Mouse (Mus musculus) C2C12 (cell line): Measurements from ENCODE around the gene Olfr553.

Experiments used
- CEBPB ChIP-seq: IDR thresholded peaks from one replicate; pipeline ENCODE4 v1.6.1; 2011; ENCODE audit warnings: low read depth, mild to moderate bottlenecking, control low read depth, moderate library complexity
- CTCF ChIP-seq: IDR thresholded peaks from one replicate; pipeline ENCODE4 v1.5.1; 2011; ENCODE audit not compliant: control insufficient read depth, insufficient read depth, insufficient read length
- MAX ChIP-seq: IDR thresholded peaks from one replicate; pipeline ENCODE4 v1.6.1; 2011; ENCODE audit warnings: mild to moderate bottlenecking, control low read depth
- MYOD1 ChIP-seq: IDR thresholded peaks from one replicate; pipeline ENCODE4 v1.6.1; 2011; ENCODE audit warnings: low read depth; ENCODE audit not compliant: control insufficient read depth, insufficient read length
- MYOG ChIP-seq: IDR thresholded peaks from one replicate; pipeline ENCODE4 v1.6.1; 2011; ENCODE audit not compliant: control insufficient read depth, insufficient read length; ENCODE audit errors: extremely low read depth
- USF1 ChIP-seq: IDR thresholded peaks from one replicate; pipeline ENCODE4 v1.6.1; 2011; ENCODE audit warnings: low read depth, mild to moderate bottlenecking, control low read depth, moderate library complexity

DNA sequence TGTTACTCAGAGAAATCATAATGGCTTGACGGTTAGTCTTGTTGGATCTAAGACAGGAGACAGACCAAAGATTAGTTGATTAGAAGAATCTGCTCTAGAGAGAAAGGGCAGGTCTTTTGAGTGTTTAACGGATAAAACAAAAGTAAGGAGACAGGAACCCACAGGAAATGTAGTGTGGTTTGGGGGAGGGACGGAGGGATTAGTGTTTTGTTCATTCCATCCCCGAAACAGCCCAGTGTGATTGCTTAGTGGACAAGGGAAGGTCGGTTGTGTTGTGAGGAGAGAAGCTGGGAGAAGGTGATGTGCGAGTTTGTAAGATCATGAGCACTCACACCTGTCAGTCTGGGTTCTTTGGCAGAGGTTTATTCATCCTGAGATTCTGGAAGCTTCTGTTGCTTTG lies 42.0 kb downstream of the Olfr553 start:
- TF ChIP-seq CTCF (no peak), MYOD1 (no peak), USF1 (no peak), MAX (no peak), CEBPB (no peak), MYOG (no peak)
